Mouse (Mus musculus): ENCODE results near the gene Fbxw5. TPM values are rescaled to one million over a fixed set of nuclear protein-coding genes. Genes with fewer than 3 reads are reported as not detected.

Fbxw5 gene
- total and polyA plus RNA-seq, 3 experiments: 29.2 to 65.6 TPM; not detected in 1

GRCm38 (mm10) chr2:25533707-25534106 is 33.2 kb downstream of the Fbxw5 start:
- Histone ChIP-seq H3K36me3 (ENCODE audit: control insufficient read depth in 1 of 2, insufficient read depth in 2 of 2, low read length in 2 of 2) (peaks cover 3 to 21% of the 10 kb centered on the region in 2 experiments), H3K9me3 (replicated peaks; ENCODE audit: insufficient read depth, low read length) (no peaks in the 10 kb centered on the region), H3K27ac (ENCODE audit: control insufficient read depth, low read depth, low read length) (peak overlapping the region; percentile 27; the same call in 1 of the 2 replicates), H3K4me3 (ENCODE audit: control insufficient read depth in 1 of 2, insufficient read depth in 1 of 2, low read depth in 2 of 2, low read length in 2 of 2) (no peak overlapping the region), H3K9ac (ENCODE audit: control insufficient read depth, low read depth, low read length, poor library complexity, severe bottlenecking) (no peak overlapping the region), H3K27me3 (ENCODE audit: control insufficient read depth in 1 of 2, insufficient read depth in 2 of 2, low read length in 2 of 2) (no peaks in the 10 kb centered on the region), H3K79me2 (ENCODE audit: control insufficient read depth, insufficient read depth, low read length, poor library complexity) (no peaks in the 10 kb centered on the region; the same call in 1 of the 2 replicates), H3K4me1 (ENCODE audit: control insufficient read depth in 1 of 2, insufficient read depth in 2 of 2, low read length in 2 of 2) (peaks cover 0 to 8% of the 10 kb centered on the region in 2 experiments; a peak in 3 of 4 replicates)
- TF ChIP-seq KAT2A (conservative IDR thresholded peaks at IDR 0.05; ENCODE audit: low read depth, low read length) (no peak), JUND (IDR thresholded peaks at IDR 0.05; ENCODE audit: low read depth, low read length) (no peak), TBP (IDR thresholded peaks at IDR 0.05; ENCODE audit: low read depth, low read length) (no peak), MEF2A (IDR thresholded peaks at IDR 0.05; ENCODE audit: extremely low read depth, insufficient replicate concordance, low read depth, low read length, poor library complexity, severe bottlenecking) (no peak), MYC (IDR thresholded peaks at IDR 0.05; ENCODE audit: low read depth, low read length) (no peak), ZNF384 (IDR thresholded peaks at IDR 0.05; ENCODE audit: low read depth, low read length) (no peak), ELF1 (IDR thresholded peaks at IDR 0.05; ENCODE audit: low read depth, low read length) (no peak)
- DNase-seq (ENCODE audit: low read depth, low spot score): no peak

- peaks cover 3 to 20% of the 10 kb centered on the region in 2 experiments for H3K36me3 ChIP-seq (ENCODE audit: control insufficient read depth in 1 of 2, insufficient read depth in 2 of 2, low read length in 2 of 2)
- DNase-seq (ENCODE audit: low read depth, low spot score): peak; percentile 26
- H3K79me2 ChIP-seq (ENCODE audit: control insufficient read depth, insufficient read depth, low read length, poor library complexity): no peaks in the 10 kb centered on the region; the same call in 1 of the 2 replicates
- H3K9me3 ChIP-seq (replicated peaks; ENCODE audit: insufficient read depth, low read length): no peaks in the 10 kb centered on the region
- no peak overlapping the region for H3K4me3 ChIP-seq (ENCODE audit: control insufficient read depth in 1 of 2, insufficient read depth in 1 of 2, low read depth in 2 of 2, low read length in 2 of 2)
- H3K27me3 ChIP-seq (ENCODE audit: control insufficient read depth in 1 of 2, insufficient read depth in 2 of 2, low read length in 2 of 2): no peaks in the 10 kb centered on the region
- TF ChIP-seq ZC3H11A (IDR thresholded peaks at IDR 0.05; ENCODE audit: low read depth, low read length) (no peak), USF1 (IDR thresholded peaks at IDR 0.05; ENCODE audit: low read depth, low read length) (peak; percentile 79), SIN3A (IDR thresholded peaks at IDR 0.05; ENCODE audit: low read length) (0 out of 2 replicates have a peak, but pooled peaks have one; percentile 15), TCF12 (IDR thresholded peaks at IDR 0.05; ENCODE audit: low read depth, low read length) (no peak), USF2 (IDR thresholded peaks at IDR 0.05; ENCODE audit: borderline replicate concordance in 1 of 2, insufficient read depth in 1 of 2, low read depth in 1 of 2, low read length in 2 of 2) (0 out of 4 replicates have a peak, but pooled peaks of 1 of the 2 experiments have one; percentile 21), MXI1 (IDR thresholded peaks at IDR 0.05; ENCODE audit: low read depth, low read length) (peak; percentile 26; the same call in 1 of the 2 replicates)
- H3K4me1 ChIP-seq (ENCODE audit: control insufficient read depth in 1 of 2, insufficient read depth in 2 of 2, low read length in 2 of 2): peaks cover 0 to 8% of the 10 kb centered on the region in 2 experiments; a peak in 3 of 4 replicates
- peak overlapping the region; percentile 36; the same call in 1 of the 2 replicates for H3K9ac ChIP-seq (ENCODE audit: control insufficient read depth, low read depth, low read length, poor library complexity, severe bottlenecking)
- peak overlapping the region; percentile 55 for H3K27ac ChIP-seq (ENCODE audit: control insufficient read depth, low read depth, low read length)
These were observed 33.8 kb downstream of the Fbxw5 start for GRCm38 (mm10) chr2:25534178-25534865.
